Mouse (Mus musculus) lung, adult 2 months (tissue): Measurements from ENCODE around the gene Tnrc6b.

Source experiments
- CTCF ChIP-seq: fragments of 200-500 bp; IDR thresholded peaks from 2 replicates; pipeline ENCODE4 v1.5.1; 2011; ENCODE audit warnings: mild to moderate bottlenecking, low read length, control low read depth; ENCODE audit not compliant: insufficient read depth
- POLR2A ChIP-seq: fragments of 200-500 bp; IDR thresholded peaks from 2 replicates; pipeline ENCODE4 v1.6.1; 2011; ENCODE audit warnings: low read depth, mild to moderate bottlenecking, control low read depth, low read length, borderline replicate concordance; ENCODE audit errors: extremely low read depth

GRCm38 (mm10) chr15:80674700-80675099, 36.4 kb upstream of the Tnrc6b start:
- TF ChIP-seq CTCF (no peak), POLR2A (no peak)
